Mouse (Mus musculus) cerebellum, adult 2 months (tissue): ENCODE data around the gene Epha3.

Experiments
- CTCF ChIP-seq: fragments of 200-500 bp; IDR thresholded peaks from 2 replicates; pipeline ENCODE4 v1.5.1; 2011; ENCODE audit warnings: low read depth, mild to moderate bottlenecking, control low read depth, low read length, moderate library complexity, borderline replicate concordance; ENCODE audit not compliant: insufficient read depth
- POLR2A ChIP-seq: fragments of 200-500 bp; IDR thresholded peaks from 2 replicates; pipeline ENCODE4 v1.6.1; 2011; ENCODE audit warnings: low read length, control low read depth, borderline replicate concordance; ENCODE audit not compliant: insufficient read depth

DNA sequence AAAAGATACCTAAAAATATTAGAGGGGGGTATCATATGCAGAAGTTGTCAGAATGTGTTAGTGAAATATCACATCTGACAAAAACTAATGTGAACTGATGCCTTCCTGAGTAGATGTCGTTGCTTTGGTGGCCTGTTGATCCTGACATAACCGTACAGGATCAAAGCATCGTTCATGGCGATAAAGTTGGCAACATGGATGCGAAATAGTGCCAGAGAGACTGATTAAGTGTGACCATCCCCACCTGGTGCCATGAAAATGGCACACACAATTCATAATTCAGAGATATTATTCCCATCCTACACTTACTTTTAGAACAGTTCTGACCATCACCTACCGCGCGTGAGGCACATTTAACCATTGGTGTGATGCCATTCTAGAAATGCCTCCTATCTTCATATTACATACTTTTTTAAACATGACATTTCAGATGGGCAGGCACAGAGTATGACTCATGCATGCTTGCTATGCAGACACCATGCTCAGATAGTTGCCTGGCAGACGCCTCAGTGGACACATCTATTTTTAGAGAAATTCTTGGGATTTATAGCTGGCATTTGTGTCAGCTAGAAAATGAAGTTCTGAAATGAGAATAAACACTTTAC is 190.6 kb downstream of the Epha3 start:
- no peak for TF ChIP-seq CTCF
- TF ChIP-seq POLR2A, result no peak
